Mouse (Mus musculus) heart, embryonic 16.5 days (tissue): ENCODE results near the gene Thg1l. TPM values are rescaled to one million over a fixed set of nuclear protein-coding genes. Genes with fewer than 3 reads are reported as not detected.

ENCODE experiments used
- ATAC-seq: fragments of 200-750 bp; cut with Nextera tagmentation; replicated peaks from 2 replicates; pipeline ENCODE4 v1.8.0; 2017; ENCODE audit warnings: moderate number of reproducible peaks; ENCODE audit not compliant: insufficient read depth, low FRiP score; ENCODE audit errors: extremely low read depth
- H3K27ac ChIP-seq: fragments of 300-500 bp; sonication (generic); 2 replicates; pipeline ENCODE4 v1.5.1; 2014; ENCODE audit warnings: mild to moderate bottlenecking, low read length, control low read depth, moderate library complexity
- H3K27me3 ChIP-seq: fragments of 300-500 bp; sonication (generic); 2 replicates; pipeline ENCODE4 v1.6.1; 2014; ENCODE audit warnings: low read length, mixed read lengths; ENCODE audit not compliant: control insufficient read depth, insufficient read depth
- H3K36me3 ChIP-seq: fragments of 300-500 bp; sonication (generic); 2 replicates; pipeline ENCODE4 v1.6.1; 2014; ENCODE audit not compliant: control insufficient read depth, insufficient read depth
- H3K4me1 ChIP-seq: fragments of 300-500 bp; sonication (generic); 2 replicates; pipeline ENCODE4 v1.6.1; 2014; ENCODE audit warnings: low read length, mixed read lengths; ENCODE audit not compliant: control insufficient read depth, insufficient read depth
- H3K4me2 ChIP-seq: fragments of 300-500 bp; sonication (generic); 2 replicates; pipeline ENCODE4 v1.6.1; 2014; ENCODE audit warnings: low read depth, mild to moderate bottlenecking, control low read depth, low read length
- H3K4me3 ChIP-seq: fragments of 300-500 bp; sonication (generic); 2 replicates; pipeline ENCODE4 v1.5.1; 2014; ENCODE audit warnings: mild to moderate bottlenecking, control low read depth, low read length
- H3K9ac ChIP-seq: fragments of 300-500 bp; sonication (generic); 2 replicates; pipeline ENCODE4 v1.6.1; 2014; ENCODE audit warnings: low read length, control low read depth
- H3K9me3 ChIP-seq: fragments of 300-500 bp; sonication (generic); replicated peaks from 2 replicates; pipeline ENCODE4 v1.6.1; 2016; ENCODE audit warnings: low read length; ENCODE audit not compliant: control insufficient read depth
- WGBS: fragments of 180-500 bp; shearing (Covaris S2); extraction: QIAGEN DNeasy Blood & Tissue Kit; methylation state at CpG from one replicate; pipeline ENCODE4 v1.1.7; 2014; 5-methylcytosine and 5-hydroxymethylcytosine counted together
- polyA plus RNA-seq: library from polyadenylated mRNA; unstranded; fragments of >200 nt; fragmentation: Nextera tagmentation; extraction: Ambion mirVana; gene quantifications from 2 replicates; pipeline ENCODE4 v1.2.1, GENCODE M21; 2015

The Thg1l gene
- 7.4 and 8.2 TPM in 2 replicates for polyA plus RNA-seq

- peak; percentile 98 for ATAC-seq
- Histone ChIP-seq H3K4me3 (peak within 1 kb of the TSS; percentile 76), H3K27ac (peak within 1 kb of the TSS; percentile 70), H3K4me2 (peak within 1 kb of the TSS; percentile 76), H3K9me3 (no peaks in the 10 kb centered on the region), H3K36me3 (peaks cover 5% of the 10 kb centered on the region), H3K4me1 (no peaks in the 10 kb centered on the region; the same call in 1 of the 2 replicates), H3K27me3 (no peaks in the 10 kb centered on the region), H3K9ac (peak within 1 kb of the TSS; percentile 68)
- under 1% methylated on average over 32 of the region's 32 CpGs for WGBS
These were observed at the start of gene Thg1l for GRCm38 (mm10) chr11:45955127-45955627. Gene Thg1l (minus strand): TSS chr11:45955494.

DNA sequence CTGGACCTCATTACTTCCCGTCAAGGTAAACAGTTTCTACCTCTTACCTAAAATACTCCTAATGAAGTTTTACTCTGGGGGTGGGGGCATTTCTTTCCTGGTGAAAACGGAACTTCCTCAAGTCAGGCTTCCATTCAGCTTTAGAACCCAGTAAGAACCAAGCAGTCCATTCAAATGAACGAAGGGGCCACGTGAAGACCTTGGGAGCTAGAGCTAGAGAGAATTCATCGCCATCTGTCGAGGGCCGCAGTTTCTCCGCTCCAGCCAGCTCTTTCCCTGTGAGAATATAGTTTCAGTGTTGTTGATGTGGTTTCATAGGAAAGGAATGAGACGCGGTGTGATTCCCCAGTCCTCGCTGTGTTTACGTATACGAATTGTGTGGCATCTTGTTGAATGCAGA lies 36.8 kb upstream of the Thg1l start:
- Histone ChIP-seq H3K27ac (no peak overlapping the region), H3K4me3 (peak overlapping the region; percentile 46), H3K9me3 (no peaks in the 10 kb centered on the region), H3K9ac (peak overlapping the region; percentile 26; the same call in 1 of the 2 replicates), H3K36me3 (no peaks in the 10 kb centered on the region), H3K4me1 (peaks cover 8% of the 10 kb centered on the region), H3K27me3 (no peaks in the 10 kb centered on the region), H3K4me2 (peak overlapping the region; percentile 72)
- ATAC-seq: no peak
- 43% methylated on average over 13 of the region's 13 CpGs for WGBS

DNA sequence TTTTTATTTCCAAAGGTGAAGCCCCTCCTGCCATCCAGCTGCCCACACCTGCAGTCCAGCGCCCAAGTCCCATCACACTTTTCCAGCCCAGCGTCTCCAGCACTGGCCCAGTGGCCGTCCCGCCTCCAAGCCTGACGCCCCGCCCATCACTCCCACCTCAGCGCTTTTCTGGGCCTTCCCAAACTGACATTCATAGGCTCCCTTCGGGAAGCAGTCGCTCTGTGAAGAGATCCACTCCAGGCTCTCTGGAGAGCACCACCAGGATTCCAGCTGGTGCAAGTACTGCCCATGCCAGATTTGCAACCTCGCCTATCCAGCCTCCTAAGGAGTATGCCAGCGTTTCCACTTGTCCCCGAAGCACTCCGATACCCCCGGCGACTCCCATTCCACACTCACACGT lies 36.3 kb upstream of the Thg1l start:
- H3K9ac ChIP-seq: peak overlapping the region; percentile 26; the same call in 1 of the 2 replicates
- no peaks in the 10 kb centered on the region for H3K27me3 ChIP-seq
- peak; percentile 58; the same call in 1 of the 2 replicates for ATAC-seq
- H3K4me3 ChIP-seq: peak overlapping the region; percentile 46
- H3K27ac ChIP-seq: no peak overlapping the region
- 6% methylated on average over 16 of the region's 16 CpGs for WGBS
- H3K9me3 ChIP-seq: no peaks in the 10 kb centered on the region
- peaks cover 8% of the 10 kb centered on the region for H3K4me1 ChIP-seq
- no peaks in the 10 kb centered on the region for H3K36me3 ChIP-seq
- peak overlapping the region; percentile 72 for H3K4me2 ChIP-seq

DNA sequence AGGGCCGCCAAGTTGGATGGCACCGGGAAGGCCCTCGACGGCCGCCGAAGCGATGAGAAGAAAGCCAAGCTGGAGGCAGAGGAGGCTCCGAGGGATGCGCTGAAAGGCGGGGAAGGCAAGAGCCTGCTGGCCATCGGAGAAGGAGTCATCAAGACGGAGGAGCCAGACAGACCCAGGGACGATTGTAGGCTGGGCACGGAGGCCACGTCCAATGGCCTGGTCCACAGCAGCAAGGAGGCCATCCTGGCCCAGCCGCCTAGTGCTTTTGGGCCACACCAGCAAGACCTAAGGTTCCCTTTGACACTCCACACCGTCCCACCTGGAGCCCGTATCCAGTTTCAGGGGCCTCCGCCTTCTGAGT lies 25.6 kb upstream of the Thg1l start:
- 47% methylated on average over 19 of the region's 19 CpGs for WGBS
- no peak for ATAC-seq
- Histone ChIP-seq H3K27me3 (no peaks in the 10 kb centered on the region), H3K4me2 (peak overlapping the region; percentile 95), H3K36me3 (no peaks in the 10 kb centered on the region), H3K4me3 (peak overlapping the region; percentile 76), H3K9ac (peak overlapping the region; percentile 92), H3K27ac (peak overlapping the region; percentile 39; the same call in 1 of the 2 replicates), H3K9me3 (peaks cover 7% of the 10 kb centered on the region), H3K4me1 (peaks cover 6% of the 10 kb centered on the region; the same call in 1 of the 2 replicates)

GRCm38 (mm10) chr11:45979946-45980892 lies 24.9 kb upstream of the Thg1l start, which contains the start of gene Sox30:
Gene Sox30 (plus strand): TSS chr11:45980310.
- 10% methylated on average over 82 of the region's 115 CpGs for WGBS
- Histone ChIP-seq H3K36me3 (no peaks in the 10 kb centered on the region), H3K4me3 (peak within 1 kb of the TSS; percentile 76), H3K9me3 (peaks cover 7% of the 10 kb centered on the region), H3K9ac (peak within 1 kb of the TSS; percentile 92), H3K27me3 (no peaks in the 10 kb centered on the region), H3K4me1 (peaks cover 6% of the 10 kb centered on the region; the same call in 1 of the 2 replicates), H3K27ac (peak within 1 kb of the TSS; percentile 39; the same call in 1 of the 2 replicates), H3K4me2 (peak within 1 kb of the TSS; percentile 95)
- peak; percentile 89 for ATAC-seq

- Histone ChIP-seq H3K4me2 (no peak overlapping the region), H3K9me3 (peaks cover 5% of the 10 kb centered on the region), H3K27ac (no peak overlapping the region), H3K36me3 (no peaks in the 10 kb centered on the region), H3K9ac (no peak overlapping the region), H3K4me3 (no peak overlapping the region), H3K27me3 (no peaks in the 10 kb centered on the region), H3K4me1 (peaks cover 5% of the 10 kb centered on the region; the same call in 1 of the 2 replicates)
- WGBS: 72% methylated on average over 3 of the region's 3 CpGs
- ATAC-seq: no peak
These were observed 20.8 kb upstream of the Thg1l start for GRCm38 (mm10) chr11:45976061-45976460.

GRCm38 (mm10) chr11:45974466-45974865 lies 19.2 kb upstream of the Thg1l start:
- no peaks in the 10 kb centered on the region for H3K4me1 ChIP-seq
- no peak for ATAC-seq
- no peak overlapping the region for H3K4me3 ChIP-seq
- H3K27me3 ChIP-seq: no peaks in the 10 kb centered on the region
- H3K36me3 ChIP-seq: no peaks in the 10 kb centered on the region
- no peaks in the 10 kb centered on the region for H3K9me3 ChIP-seq
- no peak overlapping the region for H3K9ac ChIP-seq
- H3K27ac ChIP-seq: no peak overlapping the region
- WGBS: 81% methylated on average over 8 of the region's 8 CpGs
- no peak overlapping the region for H3K4me2 ChIP-seq

DNA sequence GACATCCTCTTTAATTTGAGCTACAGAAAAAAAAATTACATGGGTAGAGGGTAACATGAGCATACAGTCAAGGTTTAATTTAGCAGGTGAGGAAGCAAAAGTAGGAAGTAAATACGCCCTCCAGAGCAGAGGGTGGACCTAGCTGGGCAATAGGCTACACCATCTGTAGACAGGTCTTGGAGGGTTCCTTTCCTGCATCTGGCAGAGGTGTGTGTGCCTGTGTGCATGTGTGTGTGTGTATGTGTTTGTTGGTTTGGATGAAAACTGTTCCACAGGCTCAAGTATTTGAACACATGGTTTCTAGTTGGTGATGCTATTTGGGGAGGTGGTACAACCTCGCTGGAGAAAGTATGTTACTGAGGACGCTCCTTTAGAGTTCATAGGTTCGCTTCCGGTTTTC lies 18.3 kb upstream of the Thg1l start:
- WGBS: 78% methylated on average over 5 of the region's 5 CpGs

DNA sequence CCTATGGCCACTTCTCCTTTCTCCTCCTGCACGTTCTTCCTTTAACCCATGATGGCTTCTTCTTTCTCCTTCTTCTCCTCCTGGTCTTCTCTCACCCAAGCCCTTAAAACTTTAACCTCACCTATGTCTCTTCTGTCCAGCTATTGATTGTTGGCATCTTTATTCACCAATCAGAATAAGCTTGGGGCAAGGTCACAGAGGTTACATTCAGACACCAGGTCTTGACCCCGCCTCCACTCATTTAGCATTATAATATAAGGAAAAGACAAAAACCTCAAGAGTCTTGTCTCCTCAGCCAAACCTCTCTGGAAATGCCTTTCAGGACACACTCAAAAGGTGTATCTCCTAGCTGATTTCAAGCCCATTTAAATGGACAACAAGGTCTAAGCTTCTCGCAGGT lies 13.2 kb upstream of the Thg1l start:
- H3K9ac ChIP-seq: no peak overlapping the region
- ATAC-seq: no peak
- H3K36me3 ChIP-seq: no peaks in the 10 kb centered on the region
- no peaks in the 10 kb centered on the region for H3K27me3 ChIP-seq
- H3K4me2 ChIP-seq: no peak overlapping the region
- WGBS: 85% methylated on average over 3 of the region's 3 CpGs
- no peak overlapping the region for H3K27ac ChIP-seq
- H3K4me1 ChIP-seq: no peaks in the 10 kb centered on the region
- no peaks in the 10 kb centered on the region for H3K9me3 ChIP-seq
- no peak overlapping the region for H3K4me3 ChIP-seq

More for the DNA sequence above, 18.3 kb upstream of the Thg1l start:
- Histone ChIP-seq H3K4me3 (no peak overlapping the region), H3K9ac (no peak overlapping the region), H3K27ac (no peak overlapping the region), H3K4me1 (no peaks in the 10 kb centered on the region), H3K9me3 (no peaks in the 10 kb centered on the region), H3K36me3 (no peaks in the 10 kb centered on the region), H3K27me3 (no peaks in the 10 kb centered on the region), H3K4me2 (no peak overlapping the region)
- ATAC-seq: no peak
